Mouse (Mus musculus): ENCODE data around the gene Dock8. TPM values are rescaled to one million over a fixed set of nuclear protein-coding genes. Genes with fewer than 3 reads are reported as not detected.

Dock8 gene
- total and polyA plus RNA-seq, 2 experiments from 2014 or later = 1.1 to 2.9 TPM

- DNase-seq (ENCODE audit: low spot score) = no peak
- no peak overlapping the region for H3K4me3 ChIP-seq (ENCODE audit: low read length)
- H3K9me3 ChIP-seq (ENCODE audit: low read length) = no peaks in the 10 kb centered on the region
- no peaks in the 10 kb centered on the region for H3K27me3 ChIP-seq (ENCODE audit: insufficient read depth, low read length)
- no peak for TF ChIP-seq CTCF (IDR thresholded peaks at IDR 0.05; ENCODE audit: low read depth)
- no peak overlapping the region; the same call in 1 of the 2 replicates for H3K27ac ChIP-seq
- H3K4me2 ChIP-seq (ENCODE audit: low read depth, low read length) = no peak overlapping the region
- ATAC-seq = no peak
- no peak overlapping the region for H3K9ac ChIP-seq (replicated peaks; ENCODE audit: low read length)
- peaks cover 8% of the 10 kb centered on the region for H3K4me1 ChIP-seq (ENCODE audit: insufficient read depth, low read length)
- H3K36me3 ChIP-seq (ENCODE audit: insufficient read depth, low read length) = no peaks in the 10 kb centered on the region
- WGBS = 96% methylated on average over 8 of the region's 8 CpGs
Observed at GRCm38 (mm10) chr19:25246062-25246461, 246.7 kb downstream of the Dock8 start.

GRCm38 (mm10) chr19:25247858-25248552 is 248.7 kb downstream of the Dock8 start:
- no peak for TF ChIP-seq CTCF (IDR thresholded peaks at IDR 0.05; ENCODE audit: low read depth)
- no peaks in the 10 kb centered on the region for H3K9me3 ChIP-seq (ENCODE audit: low read length)
- no peak overlapping the region for H3K4me3 ChIP-seq (ENCODE audit: low read length)
- H3K27me3 ChIP-seq (ENCODE audit: insufficient read depth, low read length) = no peaks in the 10 kb centered on the region
- peaks cover 7% of the 10 kb centered on the region; the same call in 1 of the 2 replicates for H3K4me1 ChIP-seq (ENCODE audit: insufficient read depth, low read length)
- H3K27ac ChIP-seq = no peak overlapping the region
- H3K4me2 ChIP-seq (ENCODE audit: low read depth, low read length) = no peak overlapping the region
- no peak for DNase-seq (ENCODE audit: low spot score)
- no peak for ATAC-seq
- no peaks in the 10 kb centered on the region for H3K36me3 ChIP-seq (ENCODE audit: insufficient read depth, low read length)
- WGBS = 90% methylated on average over 14 of the region's 14 CpGs
- H3K9ac ChIP-seq (replicated peaks; ENCODE audit: low read length) = no peak overlapping the region

- 28% methylated on average over 13 of the region's 13 CpGs for WGBS
- Histone ChIP-seq H3K4me1 (ENCODE audit: insufficient read depth, low read length) (peaks cover 7% of the 10 kb centered on the region; the same call in 1 of the 2 replicates), H3K4me2 (ENCODE audit: low read depth, low read length) (peak overlapping the region; percentile 31), H3K36me3 (ENCODE audit: insufficient read depth, low read length) (no peaks in the 10 kb centered on the region), H3K27ac (no peak overlapping the region), H3K27me3 (ENCODE audit: insufficient read depth, low read length) (no peaks in the 10 kb centered on the region), H3K9me3 (ENCODE audit: low read length) (no peaks in the 10 kb centered on the region), H3K9ac (replicated peaks; ENCODE audit: low read length) (no peak overlapping the region), H3K4me3 (ENCODE audit: low read length) (no peak overlapping the region)
- no peak for ATAC-seq
- no peak for TF ChIP-seq CTCF (IDR thresholded peaks at IDR 0.05; ENCODE audit: low read depth)
- DNase-seq (ENCODE audit: low spot score) = no peak
Observed at GRCm38 (mm10) chr19:25249230-25249629, 249.9 kb downstream of the Dock8 start.

- Histone ChIP-seq H3K9me3 (ENCODE audit: low read length) (no peaks in the 10 kb centered on the region), H3K27ac (no peak overlapping the region), H3K4me1 (ENCODE audit: insufficient read depth, low read length) (peaks cover 7% of the 10 kb centered on the region; the same call in 1 of the 2 replicates), H3K4me2 (ENCODE audit: low read depth, low read length) (no peak overlapping the region), H3K9ac (replicated peaks; ENCODE audit: low read length) (no peak overlapping the region), H3K4me3 (ENCODE audit: low read length) (no peak overlapping the region), H3K27me3 (ENCODE audit: insufficient read depth, low read length) (no peaks in the 10 kb centered on the region), H3K36me3 (ENCODE audit: insufficient read depth, low read length) (no peaks in the 10 kb centered on the region)
- DNase-seq (ENCODE audit: low spot score) (no peak), ATAC-seq (no peak)
- 79% methylated on average over 3 of the region's 3 CpGs for WGBS
- TF ChIP-seq CTCF (IDR thresholded peaks at IDR 0.05; ENCODE audit: low read depth) = no peak
Observed at GRCm38 (mm10) chr19:25251610-25252140, 252.3 kb downstream of the Dock8 start.

Other genes with a start within 250 kb of the Dock8 start
- 33.1 and 33.3 TPM in 2 replicates for gene Pgm5, start 137.7 kb upstream of the Dock8 start, total RNA-seq (2014; rRNA removed)
- 1.4 and 2.1 TPM in 2 replicates for gene Pgm5, start 137.7 kb upstream of the Dock8 start, polyA plus RNA-seq (2015; fragmentation: Nextera tagmentation; extraction: Ambion mirVana)
- gene Gm10053, start 123.8 kb upstream of the Dock8 start, total RNA-seq (2014; rRNA removed) = 37.5 and 40.3 TPM in 2 replicates
- gene Gm10053, start 123.8 kb upstream of the Dock8 start, polyA plus RNA-seq (2015; fragmentation: Nextera tagmentation; extraction: Ambion mirVana) = 363 and 365 TPM in 2 replicates
- gene Foxd4, start 98.3 kb upstream of the Dock8 start, total RNA-seq (2014; rRNA removed) = not detected in 2 replicates
- gene Foxd4, start 98.3 kb upstream of the Dock8 start, polyA plus RNA-seq (2015; fragmentation: Nextera tagmentation; extraction: Ambion mirVana) = 0.14 TPM in 1 of 2 replicates, not detected in the other
- 7.3 and 12.8 TPM in 2 replicates for gene Cbwd1, start 37.9 kb upstream of the Dock8 start, total RNA-seq (2014; rRNA removed)
- 8.3 and 10.4 TPM in 2 replicates for gene Cbwd1, start 37.9 kb upstream of the Dock8 start, polyA plus RNA-seq (2015; fragmentation: Nextera tagmentation; extraction: Ambion mirVana)
- 21.9 and 23.3 TPM in 2 replicates for gene Kank1, start 237.4 kb downstream of the Dock8 start, total RNA-seq (2014; rRNA removed)
- 13.4 and 13.5 TPM in 2 replicates for gene Kank1, start 237.4 kb downstream of the Dock8 start, polyA plus RNA-seq (2015; fragmentation: Nextera tagmentation; extraction: Ambion mirVana)

Measured in hindbrain, postnatal 0 days (tissue).